In genomic region chr11:114229196-114229595, GRCm38 (mm10) we compare ENCODE assay signal across 18 mouse cellular contexts.
DNase-seq lines count a peak whose midpoint lies in the region; ATAC-seq and TF ChIP-seq lines count a peak whose summit lies in the region.
"Had no signal": no experiment of that assay in that cellular context is flagged by ENCODE, and none has a peak within 500 bp of the region (broad histone marks: within the 10 kb centered on the region; RNA-seq: fewer than 3 reads in every experiment).

No protein-coding gene starts in this region.

- H3K36me3 ChIP-seq in heart, embryonic 16.5 days (ENCODE audit: control insufficient read depth, insufficient read depth), result no peaks in the 10 kb centered on the region
- H3K36me3 ChIP-seq in lung, embryonic 16.5 days (ENCODE audit: control insufficient read depth, insufficient read depth, low read length), result no peaks in the 10 kb centered on the region
- no peaks in the 10 kb centered on the region for H3K36me3 ChIP-seq in intestine, postnatal 0 days (ENCODE audit: control insufficient read depth, insufficient read depth)
- H3K36me3 ChIP-seq in midbrain, embryonic 11.5 days (ENCODE audit: control insufficient read depth, insufficient read depth, low read length), result no peaks in the 10 kb centered on the region

- no peak for TF ChIP-seq CTCF in intestine, postnatal 0 days (IDR thresholded peaks at IDR 0.05; ENCODE audit: low read depth)

- 0 out of 2 replicates have a peak overlapping the region, but pooled peaks have one; percentile 20 for H3K27ac ChIP-seq in heart, embryonic 16.5 days (ENCODE audit: low read length)
- H3K27ac ChIP-seq in lung, embryonic 16.5 days (ENCODE audit: low read length), result peak overlapping the region; percentile 76
- peak overlapping the region; percentile 50; the same call in 1 of the 2 replicates for H3K27ac ChIP-seq in intestine, postnatal 0 days (ENCODE audit: low read depth, low read length)
- H3K27ac ChIP-seq in midbrain, embryonic 11.5 days (ENCODE audit: low read depth, low read length), result no peak overlapping the region
- H3K27ac ChIP-seq: kidney, postnatal 0 days; layer of hippocampus, adult 2 months; left cerebral cortex, adult 2 months had no signal

- no peak for ATAC-seq in heart, embryonic 16.5 days (replicated peaks; ENCODE audit: extremely low read depth, insufficient read depth, low FRiP score)
- peak; percentile 3; the same call in 1 of the 2 replicates for ATAC-seq in lung, embryonic 16.5 days (ENCODE audit: low read depth)
- no peak for ATAC-seq in intestine, postnatal 0 days
- ATAC-seq in midbrain, embryonic 11.5 days (ENCODE audit: low FRiP score), result no peak
- ATAC-seq: forebrain, embryonic 14.5 days; hindbrain, embryonic 16.5 days; midbrain, embryonic 16.5 days had no signal

- 76% methylated on average over 6 of the region's 6 CpGs for WGBS in heart, embryonic 16.5 days
- WGBS in lung, embryonic 16.5 days, result 78% methylated on average over 6 of the region's 6 CpGs
- WGBS in intestine, postnatal 0 days, result 81% methylated on average over 6 of the region's 6 CpGs
- WGBS in midbrain, embryonic 11.5 days, result 88% methylated on average over 6 of the region's 6 CpGs

- H3K4me2 ChIP-seq in heart, embryonic 16.5 days (ENCODE audit: low read depth, low read length), result no peak overlapping the region
- no peak overlapping the region for H3K4me2 ChIP-seq in lung, embryonic 16.5 days (ENCODE audit: low read depth, low read length)
- H3K4me2 ChIP-seq in intestine, postnatal 0 days (replicated peaks; ENCODE audit: low read depth), result no peak overlapping the region
- H3K4me2 ChIP-seq in midbrain, embryonic 11.5 days, result no peak overlapping the region
- H3K4me2 ChIP-seq: heart, embryonic 11.5 days had no signal

- H3K9me3 ChIP-seq in heart, embryonic 16.5 days (replicated peaks; ENCODE audit: control insufficient read depth, low read length), result no peaks in the 10 kb centered on the region
- H3K9me3 ChIP-seq in lung, embryonic 16.5 days (ENCODE audit: control insufficient read depth, low read length), result no peaks in the 10 kb centered on the region
- no peaks in the 10 kb centered on the region for H3K9me3 ChIP-seq in intestine, postnatal 0 days (ENCODE audit: control insufficient read depth)
- no peaks in the 10 kb centered on the region for H3K9me3 ChIP-seq in midbrain, embryonic 11.5 days (ENCODE audit: control insufficient read depth, low read length)

- H3K27me3 ChIP-seq in heart, embryonic 16.5 days (ENCODE audit: control insufficient read depth, insufficient read depth, low read length), result no peaks in the 10 kb centered on the region
- no peaks in the 10 kb centered on the region; the same call in 1 of the 2 replicates for H3K27me3 ChIP-seq in lung, embryonic 16.5 days (ENCODE audit: control insufficient read depth, insufficient read depth, low read depth, low read length)
- H3K27me3 ChIP-seq in intestine, postnatal 0 days (replicated peaks; ENCODE audit: control insufficient read depth, insufficient read depth, low read length), result no peaks in the 10 kb centered on the region
- H3K27me3 ChIP-seq in midbrain, embryonic 11.5 days (ENCODE audit: control insufficient read depth, insufficient read depth, low read length), result no peaks in the 10 kb centered on the region

- DNase-seq in heart, adult 18-20 months, result no peak
- no peak for DNase-seq in lung, postnatal 10 days
- DNase-seq in cerebellum, adult 18-20 months, result no peak
- no peak for DNase-seq in testis, postnatal 14 days (ENCODE audit: low spot score)
- no peak for DNase-seq in midbrain, embryonic 11.5 days (ENCODE audit: low spot score, missing footprints)
- DNase-seq: cerebellum, adult 9-11 months; spleen, adult 18-20 months had no signal

- H3K4me3 ChIP-seq in heart, embryonic 16.5 days (ENCODE audit: low read length), result no peak overlapping the region
- H3K4me3 ChIP-seq in lung, embryonic 16.5 days (ENCODE audit: low read length), result no peak overlapping the region
- H3K4me3 ChIP-seq in intestine, postnatal 0 days (ENCODE audit: low read depth, low read length), result no peak overlapping the region
- H3K4me3 ChIP-seq in midbrain, embryonic 11.5 days (ENCODE audit: low read depth, low read length), result no peak overlapping the region
- H3K4me3 ChIP-seq: layer of hippocampus, adult 2 months; left cerebral cortex, adult 2 months; megakaryocyte, embryonic 14.5 days had no signal

- peaks cover 3% of the 10 kb centered on the region; the same call in 1 of the 2 replicates for H3K4me1 ChIP-seq in heart, embryonic 16.5 days (ENCODE audit: control insufficient read depth, insufficient read depth, low read length)
- peaks cover 4% of the 10 kb centered on the region; the same call in 1 of the 2 replicates for H3K4me1 ChIP-seq in lung, embryonic 16.5 days (replicated peaks; ENCODE audit: control insufficient read depth, insufficient read depth, low read length)
- H3K4me1 ChIP-seq in intestine, postnatal 0 days (replicated peaks; ENCODE audit: control insufficient read depth, insufficient read depth, low read length), result no peaks in the 10 kb centered on the region
- H3K4me1 ChIP-seq in midbrain, embryonic 11.5 days (ENCODE audit: control insufficient read depth, insufficient read depth, low read length), result no peaks in the 10 kb centered on the region
- H3K4me1 ChIP-seq: megakaryocyte, embryonic 14.5 days had no signal

- H3K9ac ChIP-seq in heart, embryonic 16.5 days (ENCODE audit: low read length), result no peak overlapping the region
- no peak overlapping the region for H3K9ac ChIP-seq in lung, embryonic 16.5 days (ENCODE audit: low read length)
- H3K9ac ChIP-seq in intestine, postnatal 0 days (ENCODE audit: low read depth, low read length), result no peak overlapping the region
- no peak overlapping the region for H3K9ac ChIP-seq in midbrain, embryonic 11.5 days (ENCODE audit: low read length)
